Mouse (Mus musculus) MEL (cell line): ENCODE data around the gene Pdk2. TPM values are rescaled to one million over a fixed set of nuclear protein-coding genes. Genes with fewer than 3 reads are reported as not detected.
"Not testable (repeated sequence)": the region's sequence is repeated elsewhere in the genome, so short reads cannot be mapped to it uniquely, and the experiment has no call there.

Source experiments
- DNase-seq: peaks from one replicate; pipeline ENCODE4 v3.0.0; 2011; ENCODE audit warnings: low read depth, low spot score
- H3K27ac ChIP-seq: 2 replicates; pipeline ENCODE4 v1.5.1; 2012; ENCODE audit warnings: low read depth, mild to moderate bottlenecking, control low read depth, low read length, moderate library complexity; ENCODE audit not compliant: control insufficient read depth
- H3K27me3 ChIP-seq, 2 experiments: fragments of 150-350 bp in 1 of 2; sonication (generic) in 1 of 2; 2 replicates each; pipeline ENCODE4 v1.6.1; 2012; ENCODE audit warnings: low read length in 2 of 2, mild to moderate bottlenecking in 2 of 2, improper control_type of control experiment in 1 of 2, moderate library complexity in 1 of 2; ENCODE audit not compliant: insufficient read depth in 2 of 2, control insufficient read depth in 1 of 2
- H3K36me3 ChIP-seq, 2 experiments: 2 replicates each; pipeline ENCODE4 v1.6.1; 2012 to 2014; ENCODE audit warnings: low read length in 2 of 2, improper control_type of control experiment in 1 of 2, inconsistent platforms in 1 of 2, mild to moderate bottlenecking in 1 of 2; ENCODE audit not compliant: insufficient read depth in 2 of 2, control insufficient read depth in 1 of 2
- H3K4me1 ChIP-seq, 2 experiments: fragments of 150-350 bp in 1 of 2; sonication (generic) in 1 of 2; 2 replicates each; pipeline ENCODE4 v1.6.1; 2012; ENCODE audit warnings: low read length in 2 of 2, improper control_type of control experiment in 1 of 2, mild to moderate bottlenecking in 1 of 2; ENCODE audit not compliant: insufficient read depth in 2 of 2, control insufficient read depth in 1 of 2
- H3K4me3 ChIP-seq, 2 experiments: fragments of 150-350 bp in 1 of 2; sonication (generic) in 1 of 2; 2 replicates each; pipeline ENCODE4 v1.5.1; 2012; ENCODE audit warnings: low read depth in 2 of 2, low read length in 2 of 2, mild to moderate bottlenecking in 2 of 2, moderate library complexity in 2 of 2, control low read depth in 1 of 2, improper control_type of control experiment in 1 of 2; ENCODE audit not compliant: control insufficient read depth in 1 of 2, insufficient read depth in 1 of 2
- H3K79me2 ChIP-seq: 2 replicates; pipeline ENCODE4 v1.6.1; 2012; ENCODE audit warnings: mild to moderate bottlenecking, low read length, moderate library complexity; ENCODE audit not compliant: control insufficient read depth, poor library complexity, insufficient read depth
- H3K9ac ChIP-seq: 2 replicates; pipeline ENCODE4 v1.6.1; 2012; ENCODE audit warnings: low read depth, mild to moderate bottlenecking, control low read depth, low read length, moderate library complexity; ENCODE audit not compliant: control insufficient read depth, poor library complexity, severe bottlenecking
- H3K9me3 ChIP-seq: fragments of 150-350 bp; sonication (generic); replicated peaks from 2 replicates; pipeline ENCODE4 v1.6.1; 2012; ENCODE audit warnings: mild to moderate bottlenecking, low read length, improper control_type of control experiment, moderate library complexity; ENCODE audit not compliant: insufficient read depth
- BHLHE40 ChIP-seq: IDR thresholded peaks from 2 replicates; pipeline ENCODE4 v1.6.1; 2012; ENCODE audit warnings: low read depth, mild to moderate bottlenecking, inconsistent platforms, low read length, improper control_type of control experiment, borderline replicate concordance
- CHD1 ChIP-seq: IDR thresholded peaks from 2 replicates; pipeline ENCODE4 v1.6.1; 2012; ENCODE audit warnings: low read depth, mild to moderate bottlenecking, inconsistent platforms, low read length, improper control_type of control experiment
- CHD2 ChIP-seq: IDR thresholded peaks from 2 replicates; pipeline ENCODE4 v1.6.1; 2011; ENCODE audit warnings: low read length, improper control_type of control experiment
- CTCF ChIP-seq, 3 experiments: IDR thresholded peaks in 2 of 3; conservative IDR thresholded peaks in 1 of 3; 2 replicates each; pipeline ENCODE4 v1.5.1; 2011 to 2012; ENCODE audit warnings: low read length in 3 of 3, low read depth in 2 of 3, mild to moderate bottlenecking in 2 of 3, improper control_type of control experiment in 1 of 3, inconsistent platforms in 1 of 3, mixed read lengths in 1 of 3, moderate library complexity in 1 of 3; ENCODE audit not compliant: control insufficient read depth in 1 of 3, insufficient read depth in 1 of 3, poor library complexity in 1 of 3, severe bottlenecking in 1 of 3
- E2F4 ChIP-seq: IDR thresholded peaks from 2 replicates; pipeline ENCODE4 v1.6.1; 2011; ENCODE audit warnings: low read depth, low read length, improper control_type of control experiment, borderline replicate concordance
- EP300 ChIP-seq, 2 experiments: IDR thresholded peaks; 2 replicates each; pipeline ENCODE4 v1.6.1; 2011; ENCODE audit warnings: improper control_type of control experiment in 2 of 2, low read length in 2 of 2, low read depth in 1 of 2, mild to moderate bottlenecking in 1 of 2
- HCFC1 ChIP-seq: IDR thresholded peaks from 2 replicates; pipeline ENCODE4 v1.6.1; 2012; ENCODE audit warnings: low read depth, mild to moderate bottlenecking, inconsistent platforms, low read length, improper control_type of control experiment, moderate library complexity
- JUND ChIP-seq: IDR thresholded peaks from 2 replicates; pipeline ENCODE4 v1.6.1; 2011; ENCODE audit warnings: low read depth, mild to moderate bottlenecking, improper control_type of control experiment, low read length
- KAT2A ChIP-seq: conservative IDR thresholded peaks from 2 replicates; pipeline ENCODE4 v1.6.1; 2012; ENCODE audit warnings: low read depth, low read length, improper control_type of control experiment, inconsistent platforms
- MAFK ChIP-seq: IDR thresholded peaks from 2 replicates; pipeline ENCODE4 v1.6.1; 2011; ENCODE audit warnings: low read depth, mild to moderate bottlenecking, low read length, improper control_type of control experiment, borderline replicate concordance
- MAX ChIP-seq: IDR thresholded peaks from 2 replicates; pipeline ENCODE4 v1.6.1; 2011; ENCODE audit warnings: low read length, improper control_type of control experiment
- MAZ ChIP-seq: IDR thresholded peaks from 2 replicates; pipeline ENCODE4 v1.6.1; 2012; ENCODE audit warnings: low read depth, mild to moderate bottlenecking, inconsistent platforms, low read length, improper control_type of control experiment
- MEF2A ChIP-seq: IDR thresholded peaks from 2 replicates; pipeline ENCODE4 v1.6.1; 2014; ENCODE audit warnings: low read depth, mild to moderate bottlenecking, inconsistent platforms, low read length, improper control_type of control experiment; ENCODE audit not compliant: poor library complexity, insufficient replicate concordance, severe bottlenecking; ENCODE audit errors: extremely low read depth
- MXI1 ChIP-seq: IDR thresholded peaks from 2 replicates; pipeline ENCODE4 v1.6.1; 2011; ENCODE audit warnings: mild to moderate bottlenecking, low read depth, low read length, improper control_type of control experiment
- MYB ChIP-seq: IDR thresholded peaks from 2 replicates; pipeline ENCODE4 v1.6.1; 2011; ENCODE audit warnings: mild to moderate bottlenecking, low read depth, low read length, improper control_type of control experiment
- MYC ChIP-seq: IDR thresholded peaks from 2 replicates; pipeline ENCODE4 v1.6.1; 2011; ENCODE audit warnings: low read depth, mild to moderate bottlenecking, low read length, improper control_type of control experiment, moderate library complexity
- NELFE ChIP-seq: IDR thresholded peaks from 2 replicates; pipeline ENCODE4 v1.6.1; 2011; ENCODE audit warnings: low read depth, low read length, improper control_type of control experiment
- NRF1 ChIP-seq: IDR thresholded peaks from 2 replicates; pipeline ENCODE4 v1.6.1; 2014; ENCODE audit warnings: low read depth, mild to moderate bottlenecking, inconsistent platforms, low read length, improper control_type of control experiment, moderate library complexity; ENCODE audit not compliant: poor library complexity, insufficient read depth, severe bottlenecking
- POLR2A ChIP-seq, 2 experiments: IDR thresholded peaks; 2 replicates each; pipeline ENCODE4 v1.6.1; 2011 to 2012; ENCODE audit warnings: low read length in 2 of 2, mild to moderate bottlenecking in 2 of 2, control low read depth in 1 of 2, improper control_type of control experiment in 1 of 2, low read depth in 1 of 2, moderate library complexity in 1 of 2; ENCODE audit not compliant: control insufficient read depth in 1 of 2, insufficient read depth in 1 of 2, poor library complexity in 1 of 2
- POLR2AphosphoS5 ChIP-seq: IDR thresholded peaks from 2 replicates; pipeline ENCODE4 v1.6.1; 2012; ENCODE audit warnings: low read depth, borderline replicate concordance, mild to moderate bottlenecking, inconsistent platforms, low read length, moderate library complexity, mixed read lengths
- RAD21 ChIP-seq: IDR thresholded peaks from 2 replicates; pipeline ENCODE4 v1.6.1; 2011; ENCODE audit warnings: mild to moderate bottlenecking, low read depth, low read length, improper control_type of control experiment
- RCOR1 ChIP-seq: IDR thresholded peaks from 2 replicates; pipeline ENCODE4 v1.6.1; 2012; ENCODE audit warnings: low read depth, mild to moderate bottlenecking, inconsistent platforms, low read length, improper control_type of control experiment
- SMC3 ChIP-seq: IDR thresholded peaks from 2 replicates; pipeline ENCODE4 v1.6.1; 2011; ENCODE audit warnings: low read depth, low read length, improper control_type of control experiment
- TBP ChIP-seq: IDR thresholded peaks from 2 replicates; pipeline ENCODE4 v1.8.0; 2011; ENCODE audit warnings: low read depth, low read length, improper control_type of control experiment
- UBTF ChIP-seq: IDR thresholded peaks from 2 replicates; pipeline ENCODE4 v1.6.1; 2012; ENCODE audit warnings: low read depth, mild to moderate bottlenecking, inconsistent platforms, low read length, improper control_type of control experiment, moderate library complexity, borderline replicate concordance; ENCODE audit not compliant: insufficient read depth
- ZKSCAN1 ChIP-seq: IDR thresholded peaks from 2 replicates; pipeline ENCODE4 v1.6.1; 2012; ENCODE audit warnings: low read depth, mild to moderate bottlenecking, inconsistent platforms, low read length, improper control_type of control experiment, moderate library complexity
- ZMIZ1 ChIP-seq: IDR thresholded peaks from 2 replicates; pipeline ENCODE4 v1.6.1; 2012; ENCODE audit warnings: low read depth, mild to moderate bottlenecking, inconsistent platforms, low read length, improper control_type of control experiment, moderate library complexity
- polyA plus RNA-seq, 2 experiments: library from polyadenylated mRNA; stranded (reverse) in 1 of 2; unstranded in 1 of 2; fragments of >175 nt in 1 of 2; fragments of >200 nt in 1 of 2; gene quantifications; 2 replicates each; pipeline versions ENCODE4 v1.2.1 to v1.2.4; 2012; ENCODE audit warnings: low replicate concordance in 2 of 2, low read depth in 1 of 2; ENCODE audit not compliant: insufficient read length in 2 of 2, insufficient read depth in 1 of 2, missing spikeins in 1 of 2
- total RNA-seq: library from RNA; depleted of rRNA; stranded (reverse); fragments of 300-350 nt; gene quantifications from 2 replicates; pipeline ENCODE4 v1.2.3, GENCODE M21; 2012

Pdk2 gene
- total and polyA plus RNA-seq, 3 experiments: 0.81 to 8.0 TPM; not detected in 1

DNA sequence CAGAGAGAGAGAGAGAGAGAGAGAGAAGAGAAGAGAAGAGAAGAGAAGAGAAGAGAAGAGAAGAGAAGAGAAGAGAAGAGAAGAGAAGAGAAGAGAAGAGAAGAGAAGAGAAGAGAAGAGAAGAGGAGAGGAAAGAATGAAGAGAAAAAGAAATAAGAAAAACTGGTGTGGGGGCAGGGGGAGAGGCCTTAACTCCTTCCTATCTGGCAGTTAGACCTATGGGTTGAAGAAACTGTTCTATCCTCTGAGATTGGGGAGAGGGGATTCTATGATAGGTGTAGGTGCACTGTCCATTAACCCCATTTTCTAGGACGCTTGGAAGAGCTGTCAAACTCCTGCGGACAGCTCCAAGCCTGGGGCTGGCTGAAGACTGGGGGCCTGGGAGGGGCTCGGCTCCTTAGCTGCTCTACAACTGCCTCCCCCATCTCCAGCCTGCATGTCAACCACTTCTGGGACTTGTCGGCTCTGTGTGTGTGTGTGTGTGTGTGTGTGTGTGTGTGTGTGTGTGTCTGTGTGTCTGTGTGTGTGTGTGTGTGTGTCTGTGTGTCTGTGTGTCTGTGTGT is 30.2 kb downstream of the Pdk2 start:
- DNase-seq: peak; percentile 75
- peaks cover 0 to 43% of the 10 kb centered on the region in 2 experiments; a peak in 3 of 4 replicates for H3K36me3 ChIP-seq
- H3K4me1 ChIP-seq: peaks cover 8 to 62% of the 10 kb centered on the region in 2 experiments
- peaks cover 25% of the 10 kb centered on the region for H3K79me2 ChIP-seq
- TF ChIP-seq EP300 (IDR thresholded peaks at IDR 0.05; ENCODE audit: low read depth in 1 of 2, low read length in 2 of 2): peak in 1 of 2 experiments; percentile 17; a peak in 1 of 4 replicates
- TF ChIP-seq MAZ: peak; percentile 59; the same call in 1 of the 2 replicates
- 0 out of 2 replicates have a peak, but pooled peaks have one; percentile 20 for TF ChIP-seq BHLHE40
- peak; percentile 52 for TF ChIP-seq TBP
- 0 out of 2 replicates have a peak, but pooled peaks have one; percentile 24 for TF ChIP-seq HCFC1
- TF ChIP-seq JUND: peak; percentile 65; the same call in 1 of the 2 replicates
- 0 out of 2 replicates have a peak, but pooled peaks have one; percentile 30 for TF ChIP-seq MYB
- peak overlapping the region; percentile 70 to 80 for H3K4me3 ChIP-seq
- H3K27ac ChIP-seq: peak overlapping the region; percentile 99
- H3K27me3 ChIP-seq, H3K9me3 ChIP-seq: not testable (repeated sequence)
- H3K9ac ChIP-seq: peak overlapping the region; percentile 91

- Histone ChIP-seq H3K4me1 (peaks cover 8 to 57% of the 10 kb centered on the region in 2 experiments), H3K27ac (peak overlapping the region; percentile 91), H3K9ac (peak overlapping the region; percentile 91), H3K4me3 (peak overlapping the region; percentile 70 to 80), H3K9me3 (no peaks in the 10 kb centered on the region), H3K79me2 (peaks cover 25% of the 10 kb centered on the region), H3K36me3 (peaks cover 0 to 39% of the 10 kb centered on the region in 2 experiments; a peak in 3 of 4 replicates), H3K27me3 (no peaks in the 10 kb centered on the region)
- peak; percentile 62 for DNase-seq
- TF ChIP-seq EP300 (IDR thresholded peaks at IDR 0.05; ENCODE audit: low read depth in 1 of 2, low read length in 2 of 2) (peak in 1 of 2 experiments; percentile 16; a peak in 1 of 4 replicates), HCFC1 (peak; percentile 19; the same call in 1 of the 2 replicates), JUND (peak; percentile 62; the same call in 1 of the 2 replicates), CHD2 (no peak), RAD21 (no peak), MAX (no peak), MAFK (no peak), MYC (no peak), MAZ (peak; percentile 29; the same call in 1 of the 2 replicates), CTCF (IDR thresholded peaks at IDR 0.05 in 2 of 3, conservative IDR thresholded peaks at IDR 0.05 in 1 of 3; ENCODE audit: control insufficient read depth in 1 of 3, insufficient read depth in 1 of 3, low read depth in 2 of 3, low read length in 3 of 3, poor library complexity in 1 of 3, severe bottlenecking in 1 of 3) (no peak), RCOR1 (no peak), BHLHE40 (no peak), SMC3 (no peak), ZMIZ1 (no peak), KAT2A (no peak), CHD1 (no peak; the same call in 1 of the 2 replicates), UBTF (peak; percentile 89; the same call in 1 of the 2 replicates), MXI1 (no peak; the same call in 1 of the 2 replicates), POLR2A (IDR thresholded peaks at IDR 0.05; ENCODE audit: control insufficient read depth in 1 of 2, insufficient read depth in 1 of 2, low read depth in 1 of 2, low read length in 2 of 2, poor library complexity in 1 of 2) (peak in 1 of 2 experiments; percentile 22; a peak in 1 of 4 replicates), E2F4 (no peak), ZKSCAN1 (no peak), MEF2A (no peak), NELFE (peak; percentile 36; the same call in 1 of the 2 replicates), NRF1 (no peak), POLR2AphosphoS5 (peak; percentile 49; the same call in 1 of the 2 replicates)
These were observed 30.9 kb downstream of the Pdk2 start for GRCm38 (mm10) chr11:95010141-95010739.
